Mouse (Mus musculus) small intestine, adult 2 months (tissue): ENCODE results near the gene Gm10577.

ENCODE experiments used
- CTCF ChIP-seq: fragments of 200-500 bp; IDR thresholded peaks from 2 replicates; pipeline ENCODE4 v1.5.1; 2012; ENCODE audit warnings: low read depth, mild to moderate bottlenecking, control low read depth, inconsistent platforms, low read length, moderate library complexity, mixed read lengths; ENCODE audit not compliant: insufficient replicate concordance, insufficient read length; ENCODE audit errors: extremely low read depth
- POLR2A ChIP-seq: fragments of 200-500 bp; IDR thresholded peaks from 2 replicates; pipeline ENCODE4 v1.6.1; 2012; ENCODE audit warnings: low read depth, mild to moderate bottlenecking, control low read depth, inconsistent platforms, low read length, moderate library complexity

- TF ChIP-seq CTCF (no peak), POLR2A (no peak)
Measured at GRCm38 (mm10) chr4:101009092-101009491, 11.4 kb downstream of the Gm10577 start.
